Mouse (Mus musculus): ENCODE measurements at regions not wholly inside any gene's neighbourhood (a gene's known extent, or its start where the extent isn't known, plus 50 kb on each side); places are given as distances from the start of the nearest gene placed in this dataset.

DNA sequence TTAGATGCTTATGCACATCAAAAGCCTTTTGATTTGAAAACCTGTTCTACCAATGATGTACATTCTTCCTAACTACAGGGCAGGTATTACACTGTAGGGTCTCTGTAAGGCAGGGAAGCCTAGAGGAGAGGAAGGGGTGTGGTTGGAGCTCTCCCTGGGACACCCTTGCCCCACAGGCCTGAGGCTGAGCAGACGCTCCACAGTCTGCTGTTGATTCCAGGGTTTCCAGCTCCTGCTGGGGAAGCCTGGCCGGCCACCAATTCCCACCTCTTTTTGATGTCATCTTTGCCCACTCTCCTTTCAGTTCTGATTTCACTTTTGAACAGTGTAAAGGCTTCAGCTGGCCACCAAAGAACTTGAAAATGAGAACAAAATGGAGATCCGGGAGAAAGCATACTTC lies 223.0 kb upstream of the Spred2 start:
- TF ChIP-seq CTCF (conservative IDR thresholded peaks at IDR 0.05; ENCODE audit: low read length) (no peak), POU5F1 (IDR thresholded peaks at IDR 0.05; ENCODE audit: borderline replicate concordance, low read length) (no peak)

Measured in E14TG2a.4 (cell line).